Mouse (Mus musculus): ENCODE results near the gene Polq. TPM values are rescaled to one million over a fixed set of nuclear protein-coding genes. Genes with fewer than 3 reads are reported as not detected.

Gene Polq
- total and polyA plus RNA-seq, 3 experiments, result 13.6 to 17.2 TPM; not detected in 1

- H3K4me1 ChIP-seq (ENCODE audit: control insufficient read depth in 1 of 2, insufficient read depth in 2 of 2, low read length in 2 of 2), result peaks cover 0 to 11% of the 10 kb centered on the region in 2 experiments; a peak in 1 of 4 replicates
- H3K27ac ChIP-seq (ENCODE audit: control insufficient read depth, low read depth, low read length), result no peak overlapping the region
- H3K79me2 ChIP-seq (ENCODE audit: control insufficient read depth, insufficient read depth, low read length, poor library complexity), result peaks cover 16% of the 10 kb centered on the region
- H3K4me3 ChIP-seq (ENCODE audit: control insufficient read depth in 1 of 2, insufficient read depth in 1 of 2, low read depth in 2 of 2, low read length in 2 of 2), result peak overlapping the region; percentile 69 to 97
- no peak for DNase-seq (ENCODE audit: low read depth, low spot score)
- H3K9me3 ChIP-seq (replicated peaks; ENCODE audit: insufficient read depth, low read length), result no peaks in the 10 kb centered on the region
- H3K27me3 ChIP-seq (ENCODE audit: control insufficient read depth in 1 of 2, insufficient read depth in 2 of 2, low read length in 2 of 2), result no peaks in the 10 kb centered on the region
- H3K36me3 ChIP-seq (ENCODE audit: control insufficient read depth in 1 of 2, insufficient read depth in 2 of 2, low read length in 2 of 2), result peaks cover 2 to 11% of the 10 kb centered on the region in 2 experiments; a peak in 3 of 4 replicates
- no peak for TF ChIP-seq USF1 (IDR thresholded peaks at IDR 0.05; ENCODE audit: low read depth, low read length)
- TF ChIP-seq UBTF (IDR thresholded peaks at IDR 0.05; ENCODE audit: borderline replicate concordance, insufficient read depth, low read depth, low read length), result no peak
- TF ChIP-seq GATA1 (IDR thresholded peaks at IDR 0.05; ENCODE audit: low read depth, low read length), result no peak
- TF ChIP-seq POLR2AphosphoS2 (IDR thresholded peaks at IDR 0.05; ENCODE audit: low read length), result no peak
- TF ChIP-seq CHD1 (IDR thresholded peaks at IDR 0.05; ENCODE audit: low read depth, low read length), result 0 out of 2 replicates have a peak, but pooled peaks have one; percentile 51
- peak overlapping the region; percentile 92 for H3K9ac ChIP-seq (ENCODE audit: control insufficient read depth, low read depth, low read length, poor library complexity, severe bottlenecking)
Measured at GRCm38 (mm10) chr16:37012336-37012735, 750 bp downstream of the Polq start.

DNA sequence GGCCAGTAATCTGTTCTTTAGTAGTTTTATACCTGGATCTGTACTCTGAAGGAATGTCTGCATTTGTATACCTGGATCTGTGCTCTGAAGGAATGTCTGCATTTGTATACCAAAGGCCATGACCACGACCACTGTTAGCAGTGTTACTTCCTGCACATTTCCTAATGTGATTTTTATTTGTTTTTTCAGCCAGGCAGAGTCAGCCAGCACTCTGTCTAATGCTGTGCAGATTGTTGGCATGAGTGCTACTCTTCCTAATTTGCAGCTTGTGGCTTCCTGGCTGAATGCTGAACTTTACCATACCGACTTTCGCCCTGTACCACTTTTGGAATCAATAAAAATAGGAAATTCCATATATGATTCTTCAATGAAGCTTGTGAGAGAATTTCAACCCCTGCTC lies 16.0 kb downstream of the Polq start:
- Histone ChIP-seq H3K4me1 (ENCODE audit: control insufficient read depth in 1 of 2, insufficient read depth in 2 of 2, low read length in 2 of 2) (no peaks in the 10 kb centered on the region), H3K9me3 (replicated peaks; ENCODE audit: insufficient read depth, low read length) (no peaks in the 10 kb centered on the region), H3K4me3 (ENCODE audit: control insufficient read depth in 1 of 2, insufficient read depth in 1 of 2, low read depth in 2 of 2, low read length in 2 of 2) (no peak overlapping the region), H3K27ac (ENCODE audit: control insufficient read depth, low read depth, low read length) (no peak overlapping the region), H3K27me3 (ENCODE audit: control insufficient read depth in 1 of 2, insufficient read depth in 2 of 2, low read length in 2 of 2) (no peaks in the 10 kb centered on the region), H3K9ac (ENCODE audit: control insufficient read depth, low read depth, low read length, poor library complexity, severe bottlenecking) (no peak overlapping the region), H3K36me3 (ENCODE audit: control insufficient read depth in 1 of 2, insufficient read depth in 2 of 2, low read length in 2 of 2) (peaks cover 0 to 12% of the 10 kb centered on the region in 2 experiments; a peak in 2 of 4 replicates), H3K79me2 (ENCODE audit: control insufficient read depth, insufficient read depth, low read length, poor library complexity) (no peaks in the 10 kb centered on the region)
- no peak for DNase-seq (ENCODE audit: low read depth, low spot score)
- TF ChIP-seq NELFE (IDR thresholded peaks at IDR 0.05; ENCODE audit: low read depth, low read length), result no peak

GRCm38 (mm10) chr16:37031996-37032395 lies 20.4 kb downstream of the Polq start:
- no peak for TF ChIP-seq POLR2A (IDR thresholded peaks at IDR 0.05; ENCODE audit: control insufficient read depth in 1 of 2, insufficient read depth in 1 of 2, low read depth in 1 of 2, low read length in 2 of 2, poor library complexity in 1 of 2)
- TF ChIP-seq ELF1 (IDR thresholded peaks at IDR 0.05; ENCODE audit: low read depth, low read length), result no peak
- no peak for TF ChIP-seq ZC3H11A (IDR thresholded peaks at IDR 0.05; ENCODE audit: low read depth, low read length)
- TF ChIP-seq USF1 (IDR thresholded peaks at IDR 0.05; ENCODE audit: low read depth, low read length), result no peak
- TF ChIP-seq MEF2A (IDR thresholded peaks at IDR 0.05; ENCODE audit: extremely low read depth, insufficient replicate concordance, low read depth, low read length, poor library complexity, severe bottlenecking), result no peak
- no peak for TF ChIP-seq BHLHE40 (IDR thresholded peaks at IDR 0.05; ENCODE audit: borderline replicate concordance, low read depth, low read length)
- no peak for TF ChIP-seq SMC3 (IDR thresholded peaks at IDR 0.05; ENCODE audit: low read depth, low read length)
- TF ChIP-seq TAL1 (IDR thresholded peaks at IDR 0.05; ENCODE audit: low read length), result no peak
- TF ChIP-seq POLR2AphosphoS2 (IDR thresholded peaks at IDR 0.05; ENCODE audit: low read length), result no peak
- no peak for TF ChIP-seq GABPA (IDR thresholded peaks at IDR 0.05; ENCODE audit: low read depth, low read length)
- no peak for TF ChIP-seq ZNF384 (IDR thresholded peaks at IDR 0.05; ENCODE audit: low read depth, low read length)
- TF ChIP-seq MXI1 (IDR thresholded peaks at IDR 0.05; ENCODE audit: low read depth, low read length), result no peak
- TF ChIP-seq NELFE (IDR thresholded peaks at IDR 0.05; ENCODE audit: low read depth, low read length), result no peak
- TF ChIP-seq POLR2AphosphoS5 (IDR thresholded peaks at IDR 0.05; ENCODE audit: borderline replicate concordance, low read depth, low read length), result no peak
- no peak for TF ChIP-seq E2F4 (IDR thresholded peaks at IDR 0.05; ENCODE audit: borderline replicate concordance, low read depth, low read length)
- TF ChIP-seq CHD2 (IDR thresholded peaks at IDR 0.05; ENCODE audit: low read length), result no peak
- no peak for TF ChIP-seq CTCF (IDR thresholded peaks at IDR 0.05 in 2 of 3, conservative IDR thresholded peaks at IDR 0.05 in 1 of 3; ENCODE audit: control insufficient read depth in 1 of 3, insufficient read depth in 1 of 3, low read depth in 2 of 3, low read length in 3 of 3, poor library complexity in 1 of 3, severe bottlenecking in 1 of 3)
- TF ChIP-seq HCFC1 (IDR thresholded peaks at IDR 0.05; ENCODE audit: low read depth, low read length), result no peak
- no peak for TF ChIP-seq MAX (IDR thresholded peaks at IDR 0.05; ENCODE audit: low read length)
- no peak for TF ChIP-seq TCF12 (IDR thresholded peaks at IDR 0.05; ENCODE audit: low read depth, low read length)
- no peak for DNase-seq (ENCODE audit: low read depth, low spot score)
- H3K36me3 ChIP-seq (ENCODE audit: control insufficient read depth in 1 of 2, insufficient read depth in 2 of 2, low read length in 2 of 2), result peaks cover 0 to 18% of the 10 kb centered on the region in 2 experiments; a peak in 2 of 4 replicates
- no peaks in the 10 kb centered on the region for H3K79me2 ChIP-seq (ENCODE audit: control insufficient read depth, insufficient read depth, low read length, poor library complexity)
- H3K27ac ChIP-seq (ENCODE audit: control insufficient read depth, low read depth, low read length), result no peak overlapping the region
- no peak overlapping the region for H3K9ac ChIP-seq (ENCODE audit: control insufficient read depth, low read depth, low read length, poor library complexity, severe bottlenecking)
- no peaks in the 10 kb centered on the region for H3K9me3 ChIP-seq (replicated peaks; ENCODE audit: insufficient read depth, low read length)
- H3K4me3 ChIP-seq (ENCODE audit: control insufficient read depth in 1 of 2, insufficient read depth in 1 of 2, low read depth in 2 of 2, low read length in 2 of 2), result no peak overlapping the region
- H3K27me3 ChIP-seq (ENCODE audit: control insufficient read depth in 1 of 2, insufficient read depth in 2 of 2, low read length in 2 of 2), result no peaks in the 10 kb centered on the region
- H3K4me1 ChIP-seq (ENCODE audit: control insufficient read depth in 1 of 2, insufficient read depth in 2 of 2, low read length in 2 of 2), result no peaks in the 10 kb centered on the region
